Mouse (Mus musculus) CH12.LX (cell line): ENCODE results near the gene Zfp280d. TPM values are rescaled to one million over a fixed set of nuclear protein-coding genes. Genes with fewer than 3 reads are reported as not detected.

ENCODE experiments used
- DNase-seq: peaks from one replicate; pipeline ENCODE4 v3.0.0-alpha.2; 2013; ENCODE audit errors: extremely low read depth
- H3K27ac ChIP-seq: 2 replicates; pipeline ENCODE4 v1.5.1; 2012; ENCODE audit warnings: low read depth, mild to moderate bottlenecking, control low read depth, moderate library complexity; ENCODE audit not compliant: insufficient read depth
- H3K27me3 ChIP-seq: replicated peaks from 2 replicates; pipeline ENCODE3; 2012; ENCODE audit warnings: inconsistent platforms
- H3K36me3 ChIP-seq, 2 experiments: replicated peaks in 1 of 2; 2 replicates each; pipeline versions ENCODE3 to v1.6.1; 2012; ENCODE audit warnings: inconsistent platforms in 1 of 2, low read length in 1 of 2, mild to moderate bottlenecking in 1 of 2, mixed read lengths in 1 of 2, moderate library complexity in 1 of 2; ENCODE audit not compliant: control insufficient read depth in 1 of 2, insufficient read depth in 1 of 2
- H3K4me1 ChIP-seq, 2 experiments: 2 replicates each; pipeline ENCODE4 v1.6.1; 2012; ENCODE audit warnings: inconsistent platforms in 1 of 2, moderate library complexity in 1 of 2; ENCODE audit not compliant: insufficient read depth in 2 of 2, control insufficient read depth in 1 of 2
- H3K4me2 ChIP-seq: 2 replicates; pipeline ENCODE4 v1.6.1; 2012; ENCODE audit warnings: low read depth, mild to moderate bottlenecking, control low read depth; ENCODE audit not compliant: poor library complexity, insufficient read depth, severe bottlenecking
- H3K4me3 ChIP-seq, 3 experiments: fragments of 150-350 bp in 1 of 3; sonication (generic) in 1 of 3; replicated peaks in 1 of 3; 2 replicates each; pipeline versions ENCODE3 to v1.5.1; 2011 to 2012; ENCODE audit warnings: low read depth in 2 of 3, low read length in 2 of 3, mild to moderate bottlenecking in 2 of 3, moderate library complexity in 2 of 3, control low read depth in 1 of 3, improper control_type of control experiment in 1 of 3, inconsistent platforms in 1 of 3, mixed read lengths in 1 of 3; ENCODE audit not compliant: poor library complexity in 1 of 3
- H3K79me2 ChIP-seq: replicated peaks from 2 replicates; pipeline ENCODE4 v1.6.1; 2012; ENCODE audit warnings: mild to moderate bottlenecking, moderate library complexity; ENCODE audit not compliant: control insufficient read depth, poor library complexity, insufficient read depth, severe bottlenecking; ENCODE audit errors: extremely low read depth
- H3K9ac ChIP-seq: 2 replicates; pipeline ENCODE4 v1.6.1; 2012; ENCODE audit warnings: low read depth, mild to moderate bottlenecking, control low read depth, moderate library complexity; ENCODE audit not compliant: insufficient read depth
- H3K9me3 ChIP-seq: replicated peaks from 2 replicates; pipeline ENCODE3; 2012; ENCODE audit warnings: low read length, inconsistent platforms, mixed read lengths
- BHLHE40 ChIP-seq: IDR thresholded peaks from 2 replicates; pipeline ENCODE4 v1.6.1; 2011; ENCODE audit warnings: mild to moderate bottlenecking, low read depth, low read length, improper control_type of control experiment
- CHD2 ChIP-seq: IDR thresholded peaks from 2 replicates; pipeline ENCODE4 v1.6.1; 2011; ENCODE audit warnings: low read length, improper control_type of control experiment
- EP300 ChIP-seq: IDR thresholded peaks from 2 replicates; pipeline ENCODE4 v1.6.1; 2011; ENCODE audit warnings: low read length, improper control_type of control experiment
- GABPA ChIP-seq: IDR thresholded peaks from 2 replicates; pipeline ENCODE4 v1.6.1; 2012; ENCODE audit warnings: low read depth, low read length, improper control_type of control experiment, inconsistent platforms; ENCODE audit not compliant: insufficient replicate concordance
- IRF4 ChIP-seq: IDR thresholded peaks from 2 replicates; pipeline ENCODE4 v1.6.1; 2014; ENCODE audit warnings: low read depth, mild to moderate bottlenecking, inconsistent platforms, low read length, improper control_type of control experiment
- JUN ChIP-seq: IDR thresholded peaks from 2 replicates; pipeline ENCODE4 v1.6.1; 2011; ENCODE audit warnings: low read depth, mild to moderate bottlenecking, low read length, improper control_type of control experiment, moderate library complexity; ENCODE audit not compliant: insufficient read depth
- JUND ChIP-seq: conservative IDR thresholded peaks from 2 replicates; pipeline ENCODE4 v1.6.1; 2011; ENCODE audit warnings: low read depth, low read length, improper control_type of control experiment
- MAFK ChIP-seq: IDR thresholded peaks from 2 replicates; pipeline ENCODE4 v1.6.1; 2011; ENCODE audit warnings: low read length, improper control_type of control experiment; ENCODE audit not compliant: insufficient replicate concordance
- MEF2A ChIP-seq: IDR thresholded peaks from 2 replicates; pipeline ENCODE4 v1.6.1; 2014; ENCODE audit warnings: low read depth, mild to moderate bottlenecking, inconsistent platforms, low read length, improper control_type of control experiment, borderline replicate concordance
- MXI1 ChIP-seq: IDR thresholded peaks from 2 replicates; pipeline ENCODE4 v1.6.1; 2011; ENCODE audit warnings: mild to moderate bottlenecking, low read depth, low read length, improper control_type of control experiment
- NELFE ChIP-seq: IDR thresholded peaks from 2 replicates; pipeline ENCODE4 v1.6.1; 2011; ENCODE audit warnings: low read depth, low read length, improper control_type of control experiment
- POLR2AphosphoS2 ChIP-seq: IDR thresholded peaks from 2 replicates; pipeline ENCODE4 v1.6.1; 2011; ENCODE audit warnings: low read depth, low read length, improper control_type of control experiment
- RCOR1 ChIP-seq: conservative IDR thresholded peaks from 2 replicates; pipeline ENCODE4 v1.6.1; 2012; ENCODE audit warnings: low read depth, mild to moderate bottlenecking, inconsistent platforms, low read length, improper control_type of control experiment
- SIN3A ChIP-seq: IDR thresholded peaks from 2 replicates; pipeline ENCODE4 v1.6.1; 2012; ENCODE audit warnings: low read length, improper control_type of control experiment, inconsistent platforms
- TCF12 ChIP-seq: IDR thresholded peaks from 2 replicates; pipeline ENCODE4 v1.6.1; 2014; ENCODE audit warnings: low read depth, mild to moderate bottlenecking, inconsistent platforms, low read length, improper control_type of control experiment
- UBTF ChIP-seq: IDR thresholded peaks from 2 replicates; pipeline ENCODE4 v1.6.1; 2012; ENCODE audit warnings: low read depth, mild to moderate bottlenecking, inconsistent platforms, low read length, improper control_type of control experiment, moderate library complexity
- dilution Hi-C: fragments of 300-500 bp; cut with MboI; formaldehyde crosslinking; loops from 2 replicates; pipeline ENCODE4 v1.14.3; 2020; ENCODE audit warnings: low sequenced_read_pairs; ENCODE audit not compliant: extremely low pct_unique_long_range_greater_than_20kb, extremely low pct_ligation_motif_present
- in situ Hi-C: fragments of 300-500 bp; cut with MboI; formaldehyde crosslinking; loops from 3 replicates; pipeline ENCODE4 v1.14.3; 2019; ENCODE audit warnings: low sequenced_read_pairs, low pct_ligation_motif_present, low pct_unique_long_range_greater_than_20kb, mixed read lengths
- polyA plus RNA-seq: library from polyadenylated mRNA; unstranded; fragments of >175 nt; gene quantifications from 2 replicates; pipeline ENCODE4 v1.2.1, GENCODE M21; 2012; ENCODE audit warnings: low read depth; ENCODE audit not compliant: insufficient read length
- total RNA-seq, 2 experiments: library from RNA; depleted of rRNA; stranded (reverse); fragments of 300-350 nt in 1 of 2; fragments of >200 nt in 1 of 2; gene quantifications; 2 replicates each; pipeline ENCODE4 v1.2.3; 2012 to 2014

Zfp280d gene
- total and polyA plus RNA-seq, 3 experiments = 22.3 to 35.8 (median 26.0) TPM

- Histone ChIP-seq H3K9ac (no peak overlapping the region), H3K4me2 (no peak overlapping the region), H3K9me3 (peaks cover 2% of the 10 kb centered on the region), H3K79me2 (no peaks in the 10 kb centered on the region), H3K36me3 (no peaks in the 10 kb centered on the region), H3K4me1 (no peaks in the 10 kb centered on the region), H3K27me3 (no peaks in the 10 kb centered on the region), H3K27ac (no peak overlapping the region), H3K4me3 (no peak overlapping the region)
- dilution Hi-C loops = no loop called here
- DNase-seq = no peak
- in situ Hi-C loops = no loop called here
- TF ChIP-seq MXI1 = no peak
- no peak for TF ChIP-seq JUND
- TF ChIP-seq MEF2A = no peak
- TF ChIP-seq POLR2AphosphoS2 = no peak
- TF ChIP-seq TCF12 = no peak
- no peak for TF ChIP-seq RCOR1
- TF ChIP-seq JUN = no peak
- TF ChIP-seq IRF4 = no peak
- TF ChIP-seq CHD2 = no peak
- no peak for TF ChIP-seq GABPA
- TF ChIP-seq SIN3A = no peak
- no peak for TF ChIP-seq BHLHE40
Measured at GRCm38 (mm10) chr9:72374996-72375395, 100.3 kb downstream of the Zfp280d start.

GRCm38 (mm10) chr9:72375639-72376038 is 101.0 kb downstream of the Zfp280d start:
- Histone ChIP-seq H3K9ac (no peak overlapping the region), H3K36me3 (no peaks in the 10 kb centered on the region), H3K27me3 (no peaks in the 10 kb centered on the region), H3K27ac (no peak overlapping the region), H3K4me2 (no peak overlapping the region), H3K79me2 (no peaks in the 10 kb centered on the region), H3K4me3 (no peak overlapping the region), H3K9me3 (peaks cover 2% of the 10 kb centered on the region), H3K4me1 (no peaks in the 10 kb centered on the region)
- in situ Hi-C loops = no loop called here
- dilution Hi-C loops = no loop called here
- TF ChIP-seq UBTF (no peak), NELFE (no peak), SIN3A (no peak), MAFK (no peak), EP300 (no peak), TCF12 (no peak)
- DNase-seq = no peak
